Mouse (Mus musculus): ENCODE data around the gene Ier5. TPM values are rescaled to one million over a fixed set of nuclear protein-coding genes. Genes with fewer than 3 reads are reported as not detected.

The Ier5 gene
- total and polyA plus RNA-seq, 3 experiments = 6.8 to 12.6 (median 7.8) TPM

GRCm38 (mm10) chr1:155091374-155091841, 8.0 kb downstream of the Ier5 start:
- H3K4me3 ChIP-seq (ENCODE audit: low read depth, low read length) = no peak overlapping the region
- H3K27me3 ChIP-seq (ENCODE audit: insufficient read depth, low read length) = peaks cover 12% of the 10 kb centered on the region
- ATAC-seq (ENCODE audit: extremely low read depth, insufficient number of reproducible peaks, low FRiP score, poor library complexity, severe bottlenecking) (no peak), DNase-seq (ENCODE audit: low spot score) (no peak)
- H3K4me1 ChIP-seq (ENCODE audit: insufficient read depth, low read depth, low read length) = peaks cover 50% of the 10 kb centered on the region
- no peaks in the 10 kb centered on the region for H3K9me3 ChIP-seq (replicated peaks)
- no peaks in the 10 kb centered on the region for H3K36me3 ChIP-seq (replicated peaks)
- no peak for TF ChIP-seq TAL1 (conservative IDR thresholded peaks at IDR 0.05; ENCODE audit: low read depth, low read length)
- TF ChIP-seq POLR2AphosphoS5 (IDR thresholded peaks at IDR 0.05; ENCODE audit: insufficient replicate concordance, low read depth, low read length) = no peak
- TF ChIP-seq GATA1 (IDR thresholded peaks at IDR 0.05; ENCODE audit: borderline replicate concordance, low read length) = no peak
- TF ChIP-seq GATA2 (IDR thresholded peaks at IDR 0.05; ENCODE audit: borderline replicate concordance, low read depth, low read length) = no peak
- TF ChIP-seq CTCF (IDR thresholded peaks at IDR 0.05; ENCODE audit: low read depth, low read length) = no peak

DNA sequence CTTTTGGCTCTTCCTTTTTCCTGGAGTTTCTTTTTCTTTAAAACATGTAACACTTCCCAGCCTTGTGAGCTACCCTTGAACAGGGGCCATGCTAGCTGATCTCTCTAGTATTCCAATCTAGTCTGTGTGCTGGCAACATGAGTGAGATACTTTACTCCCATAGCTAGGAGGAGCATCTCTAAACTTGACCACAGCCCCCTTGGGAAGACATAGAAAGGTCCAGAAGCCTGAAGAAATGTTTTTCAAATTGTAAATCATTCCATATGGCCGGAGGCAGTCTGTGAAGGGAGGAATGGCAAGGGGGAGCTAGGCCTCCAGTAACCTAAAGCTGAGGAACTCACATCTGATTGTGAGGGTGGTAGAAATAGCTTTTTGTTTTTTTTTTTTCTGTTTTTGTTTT, 8.7 kb downstream of the Ier5 start:
- DNase-seq (ENCODE audit: low spot score) = no peak
- Histone ChIP-seq H3K4me1 (ENCODE audit: insufficient read depth, low read depth, low read length) (peaks cover 51% of the 10 kb centered on the region), H3K9me3 (replicated peaks) (no peaks in the 10 kb centered on the region), H3K36me3 (replicated peaks) (no peaks in the 10 kb centered on the region), H3K4me3 (ENCODE audit: low read depth, low read length) (no peak overlapping the region), H3K27me3 (ENCODE audit: insufficient read depth, low read length) (peaks cover 12% of the 10 kb centered on the region)
- TF ChIP-seq GATA1 (IDR thresholded peaks at IDR 0.05; ENCODE audit: borderline replicate concordance, low read length) (no peak), TAL1 (conservative IDR thresholded peaks at IDR 0.05; ENCODE audit: low read depth, low read length) (no peak), POLR2AphosphoS5 (IDR thresholded peaks at IDR 0.05; ENCODE audit: insufficient replicate concordance, low read depth, low read length) (no peak), GATA2 (IDR thresholded peaks at IDR 0.05; ENCODE audit: borderline replicate concordance, low read depth, low read length) (no peak), CTCF (IDR thresholded peaks at IDR 0.05; ENCODE audit: low read depth, low read length) (no peak)
- no peak for ATAC-seq (ENCODE audit: extremely low read depth, insufficient number of reproducible peaks, low FRiP score, poor library complexity, severe bottlenecking)

DNA sequence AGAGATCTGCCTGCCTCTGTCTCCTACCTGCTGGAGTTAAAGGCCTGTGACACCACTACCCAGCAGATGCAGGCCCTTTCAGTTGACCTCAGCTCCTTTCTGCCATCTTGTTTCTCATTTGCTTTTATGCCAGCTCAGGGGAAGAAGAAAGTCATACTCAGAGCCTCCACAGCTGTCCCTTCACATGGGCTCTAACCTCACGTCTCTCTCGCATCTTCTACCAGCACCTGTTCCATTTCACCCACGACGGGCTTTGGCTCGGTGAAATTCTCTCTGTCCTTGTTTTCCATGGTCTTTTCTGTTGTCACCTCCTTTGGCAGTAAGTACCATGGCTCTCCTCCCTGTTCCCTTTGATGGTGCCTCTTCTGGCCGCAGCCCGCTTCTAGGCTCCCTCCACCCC, 9.1 kb downstream of the Ier5 start:
- Histone ChIP-seq H3K27me3 (ENCODE audit: insufficient read depth, low read length) (peaks cover 12% of the 10 kb centered on the region), H3K4me1 (ENCODE audit: insufficient read depth, low read depth, low read length) (peaks cover 50% of the 10 kb centered on the region), H3K4me3 (ENCODE audit: low read depth, low read length) (no peak overlapping the region), H3K36me3 (replicated peaks) (no peaks in the 10 kb centered on the region), H3K9me3 (replicated peaks) (no peaks in the 10 kb centered on the region)
- ATAC-seq (ENCODE audit: extremely low read depth, insufficient number of reproducible peaks, low FRiP score, poor library complexity, severe bottlenecking) (no peak), DNase-seq (ENCODE audit: low spot score) (no peak)
- TF ChIP-seq GATA1 (IDR thresholded peaks at IDR 0.05; ENCODE audit: borderline replicate concordance, low read length) (no peak), TAL1 (conservative IDR thresholded peaks at IDR 0.05; ENCODE audit: low read depth, low read length) (no peak), CTCF (IDR thresholded peaks at IDR 0.05; ENCODE audit: low read depth, low read length) (no peak), GATA2 (IDR thresholded peaks at IDR 0.05; ENCODE audit: borderline replicate concordance, low read depth, low read length) (no peak), POLR2AphosphoS5 (IDR thresholded peaks at IDR 0.05; ENCODE audit: insufficient replicate concordance, low read depth, low read length) (no peak)

GRCm38 (mm10) chr1:155088847-155089603, 10.4 kb downstream of the Ier5 start:
- DNase-seq (ENCODE audit: low spot score) (no peak), ATAC-seq (ENCODE audit: extremely low read depth, insufficient number of reproducible peaks, low FRiP score, poor library complexity, severe bottlenecking) (no peak)
- Histone ChIP-seq H3K4me1 (ENCODE audit: insufficient read depth, low read depth, low read length) (peaks cover 60% of the 10 kb centered on the region), H3K27me3 (ENCODE audit: insufficient read depth, low read length) (peaks cover 14% of the 10 kb centered on the region), H3K4me3 (ENCODE audit: low read depth, low read length) (no peak overlapping the region), H3K36me3 (replicated peaks) (no peaks in the 10 kb centered on the region), H3K9me3 (replicated peaks) (no peaks in the 10 kb centered on the region)
- TF ChIP-seq GATA2 (IDR thresholded peaks at IDR 0.05; ENCODE audit: borderline replicate concordance, low read depth, low read length) (no peak), TAL1 (conservative IDR thresholded peaks at IDR 0.05; ENCODE audit: low read depth, low read length) (no peak), POLR2AphosphoS5 (IDR thresholded peaks at IDR 0.05; ENCODE audit: insufficient replicate concordance, low read depth, low read length) (no peak), GATA1 (IDR thresholded peaks at IDR 0.05; ENCODE audit: borderline replicate concordance, low read length) (no peak), CTCF (IDR thresholded peaks at IDR 0.05; ENCODE audit: low read depth, low read length) (no peak)

DNA sequence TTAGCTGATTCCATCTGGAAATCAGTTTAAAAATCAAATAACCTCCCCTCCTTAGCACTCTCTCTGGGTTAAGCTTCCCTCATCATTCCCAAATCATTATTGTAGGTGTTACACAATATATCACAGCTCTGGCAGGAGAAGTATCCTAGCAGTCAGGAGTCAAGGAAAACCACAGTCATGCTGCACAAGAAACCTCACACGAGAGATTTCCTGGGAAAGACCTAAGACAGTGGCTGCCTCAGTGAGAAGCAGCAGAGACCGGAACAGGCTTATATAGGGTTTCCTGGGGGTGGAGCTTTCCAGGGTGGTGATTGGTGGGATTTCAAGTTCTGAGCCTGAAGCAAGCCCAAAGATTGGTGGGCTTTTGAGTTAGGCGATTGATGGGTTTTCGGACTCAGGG, 11.4 kb downstream of the Ier5 start:
- Histone ChIP-seq H3K36me3 (replicated peaks) (no peaks in the 10 kb centered on the region), H3K4me1 (ENCODE audit: insufficient read depth, low read depth, low read length) (peaks cover 68% of the 10 kb centered on the region), H3K9me3 (replicated peaks) (no peaks in the 10 kb centered on the region), H3K4me3 (ENCODE audit: low read depth, low read length) (no peak overlapping the region), H3K27me3 (ENCODE audit: insufficient read depth, low read length) (peaks cover 14% of the 10 kb centered on the region)
- ATAC-seq (ENCODE audit: extremely low read depth, insufficient number of reproducible peaks, low FRiP score, poor library complexity, severe bottlenecking) (no peak), DNase-seq (ENCODE audit: low spot score) (no peak)
- TF ChIP-seq POLR2AphosphoS5 (IDR thresholded peaks at IDR 0.05; ENCODE audit: insufficient replicate concordance, low read depth, low read length) (no peak), TAL1 (conservative IDR thresholded peaks at IDR 0.05; ENCODE audit: low read depth, low read length) (no peak), GATA2 (IDR thresholded peaks at IDR 0.05; ENCODE audit: borderline replicate concordance, low read depth, low read length) (no peak), GATA1 (IDR thresholded peaks at IDR 0.05; ENCODE audit: borderline replicate concordance, low read length) (no peak), CTCF (IDR thresholded peaks at IDR 0.05; ENCODE audit: low read depth, low read length) (no peak)

GRCm38 (mm10) chr1:155086893-155087292, 12.5 kb downstream of the Ier5 start:
- TF ChIP-seq GATA1 (IDR thresholded peaks at IDR 0.05; ENCODE audit: borderline replicate concordance, low read length) (no peak), POLR2AphosphoS5 (IDR thresholded peaks at IDR 0.05; ENCODE audit: insufficient replicate concordance, low read depth, low read length) (no peak), TAL1 (conservative IDR thresholded peaks at IDR 0.05; ENCODE audit: low read depth, low read length) (no peak), GATA2 (IDR thresholded peaks at IDR 0.05; ENCODE audit: borderline replicate concordance, low read depth, low read length) (no peak), CTCF (IDR thresholded peaks at IDR 0.05; ENCODE audit: low read depth, low read length) (no peak)
- DNase-seq (ENCODE audit: low spot score) (no peak), ATAC-seq (ENCODE audit: extremely low read depth, insufficient number of reproducible peaks, low FRiP score, poor library complexity, severe bottlenecking) (peak; percentile 60)
- no peak overlapping the region for H3K4me3 ChIP-seq (ENCODE audit: low read depth, low read length)
- H3K36me3 ChIP-seq (replicated peaks) = no peaks in the 10 kb centered on the region
- H3K27me3 ChIP-seq (ENCODE audit: insufficient read depth, low read length) = peaks cover 22% of the 10 kb centered on the region
- no peaks in the 10 kb centered on the region for H3K9me3 ChIP-seq (replicated peaks)
- H3K4me1 ChIP-seq (ENCODE audit: insufficient read depth, low read depth, low read length) = peaks cover 69% of the 10 kb centered on the region
